Mouse (Mus musculus) MEL (cell line): ENCODE data around the gene Stk11. TPM values are rescaled to one million over a fixed set of nuclear protein-coding genes. Genes with fewer than 3 reads are reported as not detected.

ENCODE experiments used
- DNase-seq: peaks from one replicate; pipeline ENCODE4 v3.0.0; 2011; ENCODE audit warnings: low read depth, low spot score
- H3K27ac ChIP-seq: 2 replicates; pipeline ENCODE4 v1.5.1; 2012; ENCODE audit warnings: low read depth, mild to moderate bottlenecking, control low read depth, low read length, moderate library complexity; ENCODE audit not compliant: control insufficient read depth
- H3K27me3 ChIP-seq, 2 experiments: fragments of 150-350 bp in 1 of 2; sonication (generic) in 1 of 2; 2 replicates each; pipeline ENCODE4 v1.6.1; 2012; ENCODE audit warnings: low read length in 2 of 2, mild to moderate bottlenecking in 2 of 2, improper control_type of control experiment in 1 of 2, moderate library complexity in 1 of 2; ENCODE audit not compliant: insufficient read depth in 2 of 2, control insufficient read depth in 1 of 2
- H3K36me3 ChIP-seq, 2 experiments: 2 replicates each; pipeline ENCODE4 v1.6.1; 2012 to 2014; ENCODE audit warnings: low read length in 2 of 2, improper control_type of control experiment in 1 of 2, inconsistent platforms in 1 of 2, mild to moderate bottlenecking in 1 of 2; ENCODE audit not compliant: insufficient read depth in 2 of 2, control insufficient read depth in 1 of 2
- H3K4me1 ChIP-seq, 2 experiments: fragments of 150-350 bp in 1 of 2; sonication (generic) in 1 of 2; 2 replicates each; pipeline ENCODE4 v1.6.1; 2012; ENCODE audit warnings: low read length in 2 of 2, improper control_type of control experiment in 1 of 2, mild to moderate bottlenecking in 1 of 2; ENCODE audit not compliant: insufficient read depth in 2 of 2, control insufficient read depth in 1 of 2
- H3K4me3 ChIP-seq, 2 experiments: fragments of 150-350 bp in 1 of 2; sonication (generic) in 1 of 2; 2 replicates each; pipeline ENCODE4 v1.5.1; 2012; ENCODE audit warnings: low read depth in 2 of 2, low read length in 2 of 2, mild to moderate bottlenecking in 2 of 2, moderate library complexity in 2 of 2, control low read depth in 1 of 2, improper control_type of control experiment in 1 of 2; ENCODE audit not compliant: control insufficient read depth in 1 of 2, insufficient read depth in 1 of 2
- H3K79me2 ChIP-seq: 2 replicates; pipeline ENCODE4 v1.6.1; 2012; ENCODE audit warnings: mild to moderate bottlenecking, low read length, moderate library complexity; ENCODE audit not compliant: control insufficient read depth, poor library complexity, insufficient read depth
- H3K9ac ChIP-seq: 2 replicates; pipeline ENCODE4 v1.6.1; 2012; ENCODE audit warnings: low read depth, mild to moderate bottlenecking, control low read depth, low read length, moderate library complexity; ENCODE audit not compliant: control insufficient read depth, poor library complexity, severe bottlenecking
- H3K9me3 ChIP-seq: fragments of 150-350 bp; sonication (generic); replicated peaks from 2 replicates; pipeline ENCODE4 v1.6.1; 2012; ENCODE audit warnings: mild to moderate bottlenecking, low read length, improper control_type of control experiment, moderate library complexity; ENCODE audit not compliant: insufficient read depth
- BHLHE40 ChIP-seq: IDR thresholded peaks from 2 replicates; pipeline ENCODE4 v1.6.1; 2012; ENCODE audit warnings: low read depth, mild to moderate bottlenecking, inconsistent platforms, low read length, improper control_type of control experiment, borderline replicate concordance
- CHD2 ChIP-seq: IDR thresholded peaks from 2 replicates; pipeline ENCODE4 v1.6.1; 2011; ENCODE audit warnings: low read length, improper control_type of control experiment
- CTCF ChIP-seq, 3 experiments: IDR thresholded peaks in 2 of 3; conservative IDR thresholded peaks in 1 of 3; 2 replicates each; pipeline ENCODE4 v1.5.1; 2011 to 2012; ENCODE audit warnings: low read length in 3 of 3, low read depth in 2 of 3, mild to moderate bottlenecking in 2 of 3, improper control_type of control experiment in 1 of 3, inconsistent platforms in 1 of 3, mixed read lengths in 1 of 3, moderate library complexity in 1 of 3; ENCODE audit not compliant: control insufficient read depth in 1 of 3, insufficient read depth in 1 of 3, poor library complexity in 1 of 3, severe bottlenecking in 1 of 3
- E2F4 ChIP-seq: IDR thresholded peaks from 2 replicates; pipeline ENCODE4 v1.6.1; 2011; ENCODE audit warnings: low read depth, low read length, improper control_type of control experiment, borderline replicate concordance
- ELF1 ChIP-seq: IDR thresholded peaks from 2 replicates; pipeline ENCODE4 v1.6.1; 2014; ENCODE audit warnings: low read depth, mild to moderate bottlenecking, inconsistent platforms, low read length, improper control_type of control experiment, moderate library complexity
- EP300 ChIP-seq, 2 experiments: IDR thresholded peaks; 2 replicates each; pipeline ENCODE4 v1.6.1; 2011; ENCODE audit warnings: improper control_type of control experiment in 2 of 2, low read length in 2 of 2, low read depth in 1 of 2, mild to moderate bottlenecking in 1 of 2
- GABPA ChIP-seq: IDR thresholded peaks from 2 replicates; pipeline ENCODE4 v1.6.1; 2012; ENCODE audit warnings: low read depth, mild to moderate bottlenecking, inconsistent platforms, low read length, improper control_type of control experiment, moderate library complexity
- GATA1 ChIP-seq: IDR thresholded peaks from 2 replicates; pipeline ENCODE4 v1.6.1; 2011; ENCODE audit warnings: low read depth, low read length, improper control_type of control experiment
- JUND ChIP-seq: IDR thresholded peaks from 2 replicates; pipeline ENCODE4 v1.6.1; 2011; ENCODE audit warnings: low read depth, mild to moderate bottlenecking, improper control_type of control experiment, low read length
- MAX ChIP-seq: IDR thresholded peaks from 2 replicates; pipeline ENCODE4 v1.6.1; 2011; ENCODE audit warnings: low read length, improper control_type of control experiment
- MAZ ChIP-seq: IDR thresholded peaks from 2 replicates; pipeline ENCODE4 v1.6.1; 2012; ENCODE audit warnings: low read depth, mild to moderate bottlenecking, inconsistent platforms, low read length, improper control_type of control experiment
- MXI1 ChIP-seq: IDR thresholded peaks from 2 replicates; pipeline ENCODE4 v1.6.1; 2011; ENCODE audit warnings: mild to moderate bottlenecking, low read depth, low read length, improper control_type of control experiment
- NELFE ChIP-seq: IDR thresholded peaks from 2 replicates; pipeline ENCODE4 v1.6.1; 2011; ENCODE audit warnings: low read depth, low read length, improper control_type of control experiment
- NRF1 ChIP-seq: IDR thresholded peaks from 2 replicates; pipeline ENCODE4 v1.6.1; 2014; ENCODE audit warnings: low read depth, mild to moderate bottlenecking, inconsistent platforms, low read length, improper control_type of control experiment, moderate library complexity; ENCODE audit not compliant: poor library complexity, insufficient read depth, severe bottlenecking
- POLR2A ChIP-seq, 2 experiments: IDR thresholded peaks; 2 replicates each; pipeline ENCODE4 v1.6.1; 2011 to 2012; ENCODE audit warnings: low read length in 2 of 2, mild to moderate bottlenecking in 2 of 2, control low read depth in 1 of 2, improper control_type of control experiment in 1 of 2, low read depth in 1 of 2, moderate library complexity in 1 of 2; ENCODE audit not compliant: control insufficient read depth in 1 of 2, insufficient read depth in 1 of 2, poor library complexity in 1 of 2
- POLR2AphosphoS5 ChIP-seq: IDR thresholded peaks from 2 replicates; pipeline ENCODE4 v1.6.1; 2012; ENCODE audit warnings: low read depth, borderline replicate concordance, mild to moderate bottlenecking, inconsistent platforms, low read length, moderate library complexity, mixed read lengths
- RAD21 ChIP-seq: IDR thresholded peaks from 2 replicates; pipeline ENCODE4 v1.6.1; 2011; ENCODE audit warnings: mild to moderate bottlenecking, low read depth, low read length, improper control_type of control experiment
- SMC3 ChIP-seq: IDR thresholded peaks from 2 replicates; pipeline ENCODE4 v1.6.1; 2011; ENCODE audit warnings: low read depth, low read length, improper control_type of control experiment
- TAL1 ChIP-seq: IDR thresholded peaks from 2 replicates; pipeline ENCODE4 v1.6.1; 2012; ENCODE audit warnings: mild to moderate bottlenecking, inconsistent platforms, low read length, moderate library complexity, mixed read lengths
- TBP ChIP-seq: IDR thresholded peaks from 2 replicates; pipeline ENCODE4 v1.8.0; 2011; ENCODE audit warnings: low read depth, low read length, improper control_type of control experiment
- TCF12 ChIP-seq: IDR thresholded peaks from 2 replicates; pipeline ENCODE4 v1.6.1; 2014; ENCODE audit warnings: low read depth, mild to moderate bottlenecking, inconsistent platforms, low read length, improper control_type of control experiment, moderate library complexity
- USF1 ChIP-seq: IDR thresholded peaks from 2 replicates; pipeline ENCODE4 v1.6.1; 2014; ENCODE audit warnings: low read depth, mild to moderate bottlenecking, inconsistent platforms, low read length, improper control_type of control experiment, moderate library complexity
- ZC3H11A ChIP-seq: IDR thresholded peaks from 2 replicates; pipeline ENCODE4 v1.6.1; 2012; ENCODE audit warnings: low read depth, mild to moderate bottlenecking, inconsistent platforms, low read length, improper control_type of control experiment
- ZMIZ1 ChIP-seq: IDR thresholded peaks from 2 replicates; pipeline ENCODE4 v1.6.1; 2012; ENCODE audit warnings: low read depth, mild to moderate bottlenecking, inconsistent platforms, low read length, improper control_type of control experiment, moderate library complexity
- ZNF384 ChIP-seq: IDR thresholded peaks from 2 replicates; pipeline ENCODE4 v1.6.1; 2012; ENCODE audit warnings: low read depth, mild to moderate bottlenecking, inconsistent platforms, low read length, improper control_type of control experiment
- polyA plus RNA-seq, 2 experiments: library from polyadenylated mRNA; stranded (reverse) in 1 of 2; unstranded in 1 of 2; fragments of >175 nt in 1 of 2; fragments of >200 nt in 1 of 2; gene quantifications; 2 replicates each; pipeline versions ENCODE4 v1.2.1 to v1.2.4; 2012; ENCODE audit warnings: low replicate concordance in 2 of 2, low read depth in 1 of 2; ENCODE audit not compliant: insufficient read length in 2 of 2, insufficient read depth in 1 of 2, missing spikeins in 1 of 2
- total RNA-seq: library from RNA; depleted of rRNA; stranded (reverse); fragments of 300-350 nt; gene quantifications from 2 replicates; pipeline ENCODE4 v1.2.3, GENCODE M21; 2012

Gene Stk11
- total and polyA plus RNA-seq, 3 experiments = 108 to 188 TPM; not detected in 1

DNA sequence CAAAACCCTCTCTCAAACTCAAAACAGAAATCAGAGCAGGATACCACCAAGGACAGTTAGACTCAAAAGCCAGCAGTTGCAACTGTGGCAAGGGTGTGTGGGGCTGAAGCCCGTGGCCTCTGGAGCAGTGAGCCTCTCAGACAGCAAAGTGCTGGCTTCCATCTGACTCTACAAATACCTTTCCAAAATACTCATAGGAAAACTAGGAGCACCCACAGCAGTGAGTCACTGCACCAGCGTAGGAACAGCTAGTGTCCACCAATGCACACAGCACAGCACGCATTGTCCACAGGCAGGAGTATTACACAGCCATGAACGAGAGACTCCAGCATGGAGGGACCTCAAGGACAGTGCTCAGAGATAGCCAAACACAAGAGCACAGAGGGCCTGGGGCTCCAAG lies 39.2 kb upstream of the Stk11 start:
- Histone ChIP-seq H3K27me3 (no peaks in the 10 kb centered on the region), H3K4me1 (peaks cover 0 to 22% of the 10 kb centered on the region in 2 experiments; a peak in 2 of 4 replicates), H3K9me3 (no peaks in the 10 kb centered on the region), H3K27ac (no peak overlapping the region), H3K4me3 (no peak overlapping the region), H3K9ac (no peak overlapping the region), H3K36me3 (peaks cover 0 to 19% of the 10 kb centered on the region in 2 experiments; a peak in 3 of 4 replicates), H3K79me2 (no peaks in the 10 kb centered on the region; the same call in 1 of the 2 replicates)
- no peak for DNase-seq
- TF ChIP-seq BHLHE40 = no peak
- no peak for TF ChIP-seq SMC3
- TF ChIP-seq USF1 = no peak
- TF ChIP-seq ZNF384 = no peak
- no peak for TF ChIP-seq NELFE
- TF ChIP-seq MAZ = no peak
- TF ChIP-seq MXI1 = no peak
- no peak for TF ChIP-seq MAX
- TF ChIP-seq JUND = no peak
- TF ChIP-seq GABPA = no peak
- no peak for TF ChIP-seq CHD2
- no peak for TF ChIP-seq CTCF (IDR thresholded peaks at IDR 0.05 in 2 of 3, conservative IDR thresholded peaks at IDR 0.05 in 1 of 3; ENCODE audit: control insufficient read depth in 1 of 3, insufficient read depth in 1 of 3, low read depth in 2 of 3, low read length in 3 of 3, poor library complexity in 1 of 3, severe bottlenecking in 1 of 3)
- no peak for TF ChIP-seq TAL1
- TF ChIP-seq EP300 (IDR thresholded peaks at IDR 0.05; ENCODE audit: low read depth in 1 of 2, low read length in 2 of 2) = no peak
- TF ChIP-seq TBP = no peak
- no peak for TF ChIP-seq POLR2A (IDR thresholded peaks at IDR 0.05; ENCODE audit: control insufficient read depth in 1 of 2, insufficient read depth in 1 of 2, low read depth in 1 of 2, low read length in 2 of 2, poor library complexity in 1 of 2)
- no peak for TF ChIP-seq E2F4
- TF ChIP-seq TCF12 = no peak

DNA sequence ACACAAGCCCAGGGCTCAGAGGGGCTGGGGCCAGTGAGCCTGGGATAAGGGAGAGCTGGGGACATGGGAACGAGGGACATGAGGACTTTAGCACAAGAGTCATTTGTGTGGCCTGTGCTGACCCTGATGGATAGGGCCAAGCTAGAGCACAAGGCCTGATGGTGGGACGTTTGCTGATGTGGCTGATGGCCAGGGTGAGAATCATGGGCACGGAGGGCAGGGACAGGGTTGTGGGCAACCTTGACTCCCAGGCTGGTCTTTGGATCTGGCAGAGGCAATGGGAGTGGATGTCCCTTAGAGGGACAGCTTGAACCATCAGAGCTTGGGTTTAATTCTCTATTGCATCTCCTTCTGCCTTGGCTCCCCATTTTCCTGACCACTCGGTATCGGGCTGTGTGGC lies 38.3 kb upstream of the Stk11 start:
- H3K36me3 ChIP-seq = peaks cover 0 to 13% of the 10 kb centered on the region in 2 experiments; a peak in 3 of 4 replicates
- DNase-seq = no peak
- peaks cover 0 to 18% of the 10 kb centered on the region in 2 experiments; a peak in 2 of 4 replicates for H3K4me1 ChIP-seq
- H3K27ac ChIP-seq = no peak overlapping the region
- no peaks in the 10 kb centered on the region for H3K9me3 ChIP-seq
- no peak overlapping the region for H3K4me3 ChIP-seq
- TF ChIP-seq ELF1 = no peak
- TF ChIP-seq NRF1 = no peak
- TF ChIP-seq SMC3 = no peak
- no peak for TF ChIP-seq TAL1
- no peak for TF ChIP-seq ZMIZ1
- no peak for TF ChIP-seq GATA1
- TF ChIP-seq E2F4 = no peak
- no peak for TF ChIP-seq POLR2AphosphoS5
- no peak for TF ChIP-seq RAD21
- no peak for TF ChIP-seq ZC3H11A
- no peaks in the 10 kb centered on the region for H3K27me3 ChIP-seq
- H3K79me2 ChIP-seq = no peaks in the 10 kb centered on the region; the same call in 1 of the 2 replicates
- H3K9ac ChIP-seq = no peak overlapping the region
